Mouse (Mus musculus) liver, embryonic 12.5 days (tissue): ENCODE data around the gene Smyd4. TPM values are rescaled to one million over a fixed set of nuclear protein-coding genes. Genes with fewer than 3 reads are reported as not detected.

Experiments used
- ATAC-seq: fragments of 200-750 bp; cut with Nextera tagmentation; 2 replicates; pipeline ENCODE4 v1.8.0; 2017; ENCODE audit warnings: moderate number of reproducible peaks, mild to moderate bottlenecking, moderate library complexity
- H3K27ac ChIP-seq: fragments of 300-500 bp; sonication (generic); 2 replicates; pipeline ENCODE4 v1.5.1; 2016; ENCODE audit warnings: mild to moderate bottlenecking
- H3K27me3 ChIP-seq: fragments of 300-500 bp; sonication (generic); replicated peaks from 2 replicates; pipeline ENCODE4 v1.6.1; 2016; ENCODE audit warnings: mild to moderate bottlenecking, moderate library complexity
- H3K36me3 ChIP-seq: fragments of 300-500 bp; sonication (generic); 2 replicates; pipeline ENCODE4 v1.6.1; 2016; ENCODE audit warnings: mild to moderate bottlenecking, moderate library complexity
- H3K4me1 ChIP-seq: fragments of 300-500 bp; sonication (generic); 2 replicates; pipeline ENCODE4 v1.6.1; 2016
- H3K4me2 ChIP-seq: fragments of 300-500 bp; sonication (generic); 2 replicates; pipeline ENCODE4 v1.6.1; 2016; ENCODE audit warnings: mild to moderate bottlenecking, moderate library complexity
- H3K4me3 ChIP-seq: fragments of 300-500 bp; sonication (generic); 2 replicates; pipeline ENCODE4 v1.5.1; 2016; ENCODE audit warnings: mild to moderate bottlenecking, moderate library complexity
- H3K9ac ChIP-seq: fragments of 300-500 bp; sonication (generic); 2 replicates; pipeline ENCODE4 v1.6.1; 2016; ENCODE audit warnings: mild to moderate bottlenecking, moderate library complexity
- H3K9me3 ChIP-seq: fragments of 300-500 bp; sonication (generic); replicated peaks from 2 replicates; pipeline ENCODE4 v1.6.1; 2016; ENCODE audit warnings: mild to moderate bottlenecking, moderate library complexity
- WGBS: fragments of 180-500 bp; shearing (Covaris S2); methylation state at CpG from one replicate; pipeline ENCODE4 v1.1.7; 2016; ENCODE audit not compliant: insufficient replicate concordance; 5-methylcytosine and 5-hydroxymethylcytosine counted together
- polyA plus RNA-seq: library from polyadenylated mRNA; unstranded; fragments of >200 nt; fragmentation: Nextera tagmentation; extraction: Ambion mirVana; gene quantifications from 2 replicates; pipeline ENCODE4 v1.2.1, GENCODE M21; 2016

Gene Smyd4
- polyA plus RNA-seq, 1 experiment from 2014 or later, result 8.6 TPM

DNA sequence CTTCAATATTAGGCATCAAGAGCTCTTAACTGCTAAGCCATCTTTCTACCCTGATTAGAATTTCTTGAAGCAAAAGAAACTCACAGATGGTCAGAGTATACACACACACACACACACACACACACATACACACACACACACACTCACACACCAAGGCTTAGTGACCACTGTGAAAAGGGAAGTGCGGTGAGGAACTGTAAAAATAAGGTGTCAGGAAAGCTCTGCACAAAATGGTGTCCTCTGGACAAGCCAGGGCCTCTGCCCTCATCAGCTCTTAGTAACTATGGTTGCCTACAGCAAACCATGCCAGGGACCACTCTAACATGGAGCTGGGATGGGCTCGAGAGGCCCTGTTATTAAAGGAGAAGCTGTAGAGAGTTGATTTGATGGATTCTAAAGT is 23.8 kb upstream of the Smyd4 start:
- H3K36me3 ChIP-seq, result peaks cover 63% of the 10 kb centered on the region
- no peaks in the 10 kb centered on the region for H3K27me3 ChIP-seq
- H3K4me2 ChIP-seq, result no peak overlapping the region
- H3K9me3 ChIP-seq, result no peaks in the 10 kb centered on the region
- ATAC-seq, result no peak
- peaks cover 62% of the 10 kb centered on the region for H3K4me1 ChIP-seq
- no peak overlapping the region for H3K9ac ChIP-seq
- H3K4me3 ChIP-seq, result no peak overlapping the region
- no peak overlapping the region for H3K27ac ChIP-seq
- 72% methylated on average over 2 of the region's 2 CpGs for WGBS

- Histone ChIP-seq H3K9me3 (no peaks in the 10 kb centered on the region), H3K27ac (no peak overlapping the region), H3K36me3 (peaks cover 67% of the 10 kb centered on the region), H3K9ac (no peak overlapping the region), H3K4me2 (no peak overlapping the region), H3K4me1 (peaks cover 55% of the 10 kb centered on the region), H3K27me3 (no peaks in the 10 kb centered on the region), H3K4me3 (no peak overlapping the region)
- 80% methylated on average over 16 of the region's 16 CpGs for WGBS
- no peak for ATAC-seq
Measured at GRCm38 (mm10) chr11:75325116-75325968, 22.9 kb upstream of the Smyd4 start.

DNA sequence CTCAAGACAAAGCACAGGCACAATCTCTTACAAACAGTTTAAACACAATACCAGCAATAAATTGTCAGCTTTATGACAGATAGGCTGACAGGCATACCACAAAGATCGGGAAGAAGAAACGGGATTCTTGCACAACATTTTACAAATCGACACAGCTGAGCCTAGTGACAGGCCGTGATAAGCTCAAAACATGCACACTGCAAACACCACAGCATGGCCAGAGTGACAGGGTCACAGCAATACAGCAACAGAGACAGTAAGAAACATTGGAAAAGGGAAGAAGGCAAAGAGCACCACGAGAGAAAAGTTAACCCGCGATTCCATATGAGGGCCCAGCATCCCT is 22.3 kb upstream of the Smyd4 start:
- H3K4me3 ChIP-seq, result no peak overlapping the region
- no peak overlapping the region for H3K9ac ChIP-seq
- H3K27ac ChIP-seq, result no peak overlapping the region
- no peak for ATAC-seq
- H3K36me3 ChIP-seq, result peaks cover 72% of the 10 kb centered on the region
- H3K4me1 ChIP-seq, result peaks cover 54% of the 10 kb centered on the region
- no peaks in the 10 kb centered on the region for H3K27me3 ChIP-seq
- WGBS, result 51% methylated on average over 7 of the region's 7 CpGs
- H3K9me3 ChIP-seq, result no peaks in the 10 kb centered on the region
- H3K4me2 ChIP-seq, result no peak overlapping the region

- Histone ChIP-seq H3K9ac (no peak overlapping the region), H3K27ac (0 out of 2 replicates have a peak overlapping the region, but pooled peaks have one; percentile 31), H3K4me2 (peak overlapping the region; percentile 10), H3K27me3 (no peaks in the 10 kb centered on the region), H3K4me1 (peaks cover 34% of the 10 kb centered on the region), H3K9me3 (no peaks in the 10 kb centered on the region), H3K4me3 (no peak overlapping the region), H3K36me3 (peaks cover 94% of the 10 kb centered on the region)
- 37% methylated on average over 8 of the region's 8 CpGs for WGBS
- no peak; the same call in 1 of the 2 replicates for ATAC-seq
Measured at GRCm38 (mm10) chr11:75336676-75337075, 11.6 kb upstream of the Smyd4 start.

DNA sequence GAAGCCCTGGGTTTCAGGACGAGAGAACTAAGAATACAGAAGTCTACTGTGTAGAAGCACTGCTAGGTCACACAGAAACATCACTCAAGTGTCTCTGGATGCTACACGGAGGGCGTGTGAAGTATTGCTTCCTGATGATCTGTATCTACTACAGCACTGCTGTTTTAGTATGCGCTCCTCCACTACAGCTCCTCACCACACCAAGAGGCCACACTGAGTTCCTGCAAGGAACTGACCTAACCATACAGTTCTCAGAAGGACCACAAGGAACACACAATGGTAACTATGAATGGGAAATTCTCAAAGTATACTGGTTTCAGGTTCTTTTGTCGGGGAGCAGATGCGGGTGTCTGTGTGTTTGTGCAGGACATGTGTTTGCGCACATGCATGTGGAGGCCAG is 11.0 kb upstream of the Smyd4 start:
- peaks cover 93% of the 10 kb centered on the region for H3K36me3 ChIP-seq

GRCm38 (mm10) chr11:75340076-75340475 is 8.2 kb upstream of the Smyd4 start:
- Histone ChIP-seq H3K4me1 (peaks cover 51% of the 10 kb centered on the region), H3K4me3 (no peak overlapping the region), H3K9me3 (no peaks in the 10 kb centered on the region), H3K4me2 (no peak overlapping the region), H3K36me3 (peaks cover 76% of the 10 kb centered on the region), H3K27me3 (no peaks in the 10 kb centered on the region), H3K27ac (no peak overlapping the region), H3K9ac (no peak overlapping the region)
- no peak for ATAC-seq
- WGBS, result 88% methylated on average over 14 of the region's 14 CpGs

More for the DNA sequence above, 11.0 kb upstream of the Smyd4 start:
- no peak for ATAC-seq
- Histone ChIP-seq H3K4me1 (peaks cover 34% of the 10 kb centered on the region), H3K4me3 (no peak overlapping the region), H3K27ac (no peak overlapping the region), H3K27me3 (no peaks in the 10 kb centered on the region), H3K9me3 (no peaks in the 10 kb centered on the region), H3K9ac (no peak overlapping the region), H3K4me2 (0 out of 2 replicates have a peak overlapping the region, but pooled peaks have one; percentile 10)
- 65% methylated on average over 7 of the region's 7 CpGs for WGBS

- Histone ChIP-seq H3K36me3 (peaks cover 68% of the 10 kb centered on the region), H3K27ac (no peak overlapping the region), H3K27me3 (no peaks in the 10 kb centered on the region), H3K9me3 (no peaks in the 10 kb centered on the region), H3K4me2 (no peak overlapping the region), H3K4me3 (no peak overlapping the region), H3K9ac (no peak overlapping the region), H3K4me1 (peaks cover 56% of the 10 kb centered on the region)
- WGBS, result 88% methylated on average over 12 of the region's 12 CpGs
- no peak for ATAC-seq
Measured at GRCm38 (mm10) chr11:75340698-75341345, 7.4 kb upstream of the Smyd4 start.

DNA sequence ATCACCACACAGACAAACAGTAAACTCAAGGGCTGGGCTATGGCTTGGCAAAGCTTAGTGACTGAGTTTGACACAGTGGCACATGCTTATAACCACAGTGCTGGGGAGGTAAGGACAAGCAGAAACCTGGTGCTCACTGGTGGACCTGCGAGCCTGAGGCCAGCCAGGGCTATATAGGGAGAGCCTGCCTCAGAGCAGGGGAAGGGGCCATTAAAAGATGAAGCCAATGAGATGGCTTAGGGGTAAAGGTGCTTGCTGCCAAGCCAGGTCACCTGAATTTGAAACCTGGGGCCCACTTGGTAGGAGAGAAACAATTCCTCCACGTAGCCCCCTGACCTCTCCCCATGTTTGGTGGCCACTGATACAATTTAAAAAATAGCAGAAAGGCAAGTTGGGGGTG is 5.1 kb upstream of the Smyd4 start:
- Histone ChIP-seq H3K9ac (no peak overlapping the region), H3K4me3 (no peak overlapping the region), H3K36me3 (peaks cover 45% of the 10 kb centered on the region), H3K4me2 (no peak overlapping the region), H3K27me3 (no peaks in the 10 kb centered on the region), H3K9me3 (no peaks in the 10 kb centered on the region), H3K4me1 (peaks cover 48% of the 10 kb centered on the region), H3K27ac (no peak overlapping the region)
- no peak for ATAC-seq
- WGBS, result 76% methylated on average over 2 of the region's 2 CpGs

GRCm38 (mm10) chr11:75344163-75344562 is 4.1 kb upstream of the Smyd4 start:
- Histone ChIP-seq H3K4me2 (no peak overlapping the region), H3K4me1 (peaks cover 54% of the 10 kb centered on the region), H3K27me3 (no peaks in the 10 kb centered on the region), H3K36me3 (peaks cover 35% of the 10 kb centered on the region), H3K27ac (0 out of 2 replicates have a peak overlapping the region, but pooled peaks have one; percentile 10), H3K4me3 (no peak overlapping the region), H3K9ac (no peak overlapping the region), H3K9me3 (no peaks in the 10 kb centered on the region)
- ATAC-seq, result no peak
- 81% methylated on average over 2 of the region's 2 CpGs for WGBS

- no peak overlapping the region for H3K4me2 ChIP-seq
- H3K27me3 ChIP-seq, result no peaks in the 10 kb centered on the region
- peaks cover 29% of the 10 kb centered on the region for H3K36me3 ChIP-seq
- H3K27ac ChIP-seq, result 0 out of 2 replicates have a peak overlapping the region, but pooled peaks have one; percentile 10
- H3K4me1 ChIP-seq, result peaks cover 59% of the 10 kb centered on the region
- H3K9me3 ChIP-seq, result no peaks in the 10 kb centered on the region
- H3K4me3 ChIP-seq, result no peak overlapping the region
- WGBS, result 93% methylated on average over 5 of the region's 5 CpGs
- H3K9ac ChIP-seq, result no peak overlapping the region
- no peak for ATAC-seq
Measured at GRCm38 (mm10) chr11:75344716-75345115, 3.5 kb upstream of the Smyd4 start.

GRCm38 (mm10) chr11:75346556-75347187 is 1.6 kb upstream of the Smyd4 start:
- no peak for ATAC-seq
- no peaks in the 10 kb centered on the region for H3K9me3 ChIP-seq
- 59% methylated on average over 4 of the region's 4 CpGs for WGBS
- peaks cover 10% of the 10 kb centered on the region for H3K36me3 ChIP-seq
- peak overlapping the region; percentile 91 for H3K9ac ChIP-seq
- H3K4me1 ChIP-seq, result peaks cover 63% of the 10 kb centered on the region
- H3K27me3 ChIP-seq, result no peaks in the 10 kb centered on the region
- peak overlapping the region; percentile 95 for H3K4me2 ChIP-seq
- peak overlapping the region; percentile 85 for H3K4me3 ChIP-seq
- 0 out of 2 replicates have a peak overlapping the region, but pooled peaks have one; percentile 41 for H3K27ac ChIP-seq

DNA sequence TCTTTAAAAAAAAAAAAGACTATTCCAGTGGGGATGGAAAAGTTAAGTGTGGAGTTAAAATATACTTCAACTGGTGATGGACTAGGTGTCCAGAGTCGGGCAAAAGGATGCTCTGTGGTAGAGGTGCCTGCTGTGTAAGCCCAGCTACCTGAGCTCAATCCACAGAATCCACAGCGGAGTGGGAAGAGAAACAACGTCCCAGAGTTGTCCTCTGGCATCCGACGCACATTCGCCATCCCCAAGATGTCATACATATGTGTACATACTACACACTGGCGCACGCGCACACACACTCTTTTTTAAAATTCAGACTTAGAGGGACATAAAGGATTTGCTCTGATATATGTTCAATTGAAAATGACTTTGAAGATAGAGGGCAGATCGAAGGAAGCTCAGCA is 1.0 kb upstream of the Smyd4 start:
- Histone ChIP-seq H3K9me3 (no peaks in the 10 kb centered on the region), H3K9ac (peak overlapping the region; percentile 91), H3K4me2 (peak overlapping the region; percentile 95), H3K27ac (peak overlapping the region; percentile 81), H3K4me1 (peaks cover 63% of the 10 kb centered on the region), H3K4me3 (peak overlapping the region; percentile 85), H3K27me3 (no peaks in the 10 kb centered on the region), H3K36me3 (peaks cover 5% of the 10 kb centered on the region; the same call in 1 of the 2 replicates)
- ATAC-seq, result no peak
- WGBS, result 33% methylated on average over 10 of the region's 10 CpGs
